Mouse (Mus musculus): ENCODE measurements around the gene Slc16a14.

DNA sequence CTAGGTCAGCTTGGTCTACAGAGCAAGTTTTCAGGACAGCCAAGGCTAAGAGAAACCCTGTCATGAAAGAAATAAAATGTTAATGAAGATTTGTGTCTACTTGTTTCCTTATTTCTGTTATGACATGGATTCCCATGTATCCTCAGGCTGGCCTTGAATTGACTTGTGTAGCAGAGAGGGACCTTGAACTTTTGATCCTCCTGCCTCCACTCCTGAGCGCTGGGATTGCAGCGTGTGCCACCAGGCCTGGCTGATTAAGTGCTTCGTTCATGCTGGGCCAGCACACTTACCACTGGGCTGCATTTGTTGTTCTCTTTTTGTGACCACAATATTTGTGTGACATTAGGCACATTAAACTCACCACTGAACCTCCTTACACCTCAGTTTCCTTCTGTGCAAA is 16.1 kb downstream of the Slc16a14 start:
- TF ChIP-seq CTCF (conservative IDR thresholded peaks at IDR 0.05; ENCODE audit: low read length) (no peak), POU5F1 (IDR thresholded peaks at IDR 0.05; ENCODE audit: borderline replicate concordance, low read length) (no peak), NANOG (IDR thresholded peaks at IDR 0.05; ENCODE audit: borderline replicate concordance, low read length) (no peak)
